Comparison of ENCODE assay signal across 8 mouse cellular contexts in the genomic region with DNA sequence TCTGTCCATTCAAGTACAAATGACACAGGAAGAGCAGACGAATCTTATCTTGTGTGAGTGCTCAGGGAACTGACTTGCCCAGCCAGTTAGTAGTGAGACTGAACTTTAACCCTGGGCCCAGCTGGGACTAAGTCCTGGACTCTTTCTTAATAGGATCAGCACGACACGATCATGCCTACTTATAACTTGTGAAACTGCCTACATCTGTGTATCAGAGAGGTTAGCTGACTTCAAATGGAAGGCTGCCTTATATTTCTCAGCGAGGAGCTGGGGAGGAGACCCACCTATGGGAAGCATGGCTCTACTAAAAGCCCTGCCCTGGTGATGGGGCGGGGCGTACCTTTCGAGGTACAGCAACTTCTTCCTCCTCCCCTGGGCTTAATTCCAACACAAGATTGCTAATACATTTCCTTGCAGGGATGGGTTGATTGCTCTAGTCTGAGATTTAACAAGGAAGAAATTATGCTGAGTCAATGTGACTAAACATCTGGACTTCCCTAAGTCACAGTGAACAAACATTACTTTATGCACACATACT. TPM values are rescaled to one million over a fixed set of nuclear protein-coding genes. Genes with fewer than 3 reads are reported as not detected.
DNase-seq lines count a peak whose midpoint lies in the region; ATAC-seq and TF ChIP-seq lines count a peak whose summit lies in the region.

No protein-coding gene starts in this region.

- 70% methylated on average over 7 of the region's 7 CpGs for WGBS in kidney, embryonic 14.5 days

- H3K9ac ChIP-seq in kidney, embryonic 14.5 days (ENCODE audit: low read depth, low read length), result no peak overlapping the region

- H3K27me3 ChIP-seq in kidney, embryonic 14.5 days (ENCODE audit: control insufficient read depth, insufficient read depth, low read length), result no peaks in the 10 kb centered on the region
- H3K27me3 ChIP-seq in myocyte (ENCODE audit: control insufficient read depth, insufficient read depth, insufficient read length), result no peaks in the 10 kb centered on the region

- no peak for ATAC-seq in kidney, embryonic 14.5 days (ENCODE audit: low FRiP score, low TSS enrichment)
- no peak for ATAC-seq in inflammation-experienced regulatory T-cells, adult 6 months

- no peak overlapping the region for H3K27ac ChIP-seq in kidney, embryonic 14.5 days (ENCODE audit: low read depth, low read length)

- no peak overlapping the region for H3K4me2 ChIP-seq in kidney, embryonic 14.5 days (replicated peaks; ENCODE audit: low read depth, low read length)
- peak overlapping the region; percentile 13 for H3K4me2 ChIP-seq in myocyte (ENCODE audit: low read depth)

- peaks cover 6% of the 10 kb centered on the region for H3K79me2 ChIP-seq in myocyte (ENCODE audit: control insufficient read depth, insufficient read depth)

- no peak overlapping the region for H3ac ChIP-seq in myocyte (ENCODE audit: control insufficient read depth, insufficient read length)

- 0 out of 2 replicates have a peak, but pooled peaks cover 3% of the 10 kb centered on the region for H3K4me1 ChIP-seq in kidney, embryonic 14.5 days (ENCODE audit: control insufficient read depth, insufficient read depth, low read length)

- DNase-seq in kidney, adult 18-20 months, result peak; percentile 65
- peak; percentile 84 for DNase-seq in adipocyte (ENCODE audit: low spot score)
- DNase-seq in kidney, postnatal 10 days, result peak; percentile 37
- DNase-seq in gastrocnemius, adult 8-10 months (ENCODE audit: low spot score in 2 of 2), result no peak
- no peak for DNase-seq in B cell, adult 2 months

- no peaks in the 10 kb centered on the region for H3K36me3 ChIP-seq in kidney, embryonic 14.5 days (ENCODE audit: control insufficient read depth, insufficient read depth, low read length)
- H3K36me3 ChIP-seq in myocyte (ENCODE audit: control insufficient read depth, insufficient read depth), result no peaks in the 10 kb centered on the region

- no peak overlapping the region for H3K4me3 ChIP-seq in kidney, embryonic 14.5 days (ENCODE audit: low read length)
- no peak overlapping the region for H3K4me3 ChIP-seq in myocyte

- no peak for TF ChIP-seq POLR2A in myocyte (IDR thresholded peaks at IDR 0.05; ENCODE audit: insufficient read length, low read depth)

- no peaks in the 10 kb centered on the region for H3K9me3 ChIP-seq in kidney, embryonic 14.5 days (ENCODE audit: control insufficient read depth, low read length)

TF ChIP-seq in myocyte, 11 proteins besides CTCF, POLR2A, EP300 and RAD21:
- TF ChIP-seq E2F4 (IDR thresholded peaks at IDR 0.05; ENCODE audit: insufficient read depth) (no peak), CEBPB (IDR thresholded peaks at IDR 0.05; ENCODE audit: insufficient read depth, poor library complexity, severe bottlenecking) (no peak), MAX (IDR thresholded peaks at IDR 0.05; ENCODE audit: low read depth) (no peak), MYOG (IDR thresholded peaks at IDR 0.05; ENCODE audit: control insufficient read depth in 1 of 3, insufficient read depth in 1 of 3, insufficient read length in 2 of 3, low read depth in 2 of 3) (no peak), TCF12 (IDR thresholded peaks at IDR 0.05; ENCODE audit: insufficient read depth, poor library complexity, severe bottlenecking) (no peak), REST (IDR thresholded peaks at IDR 0.05; ENCODE audit: insufficient read depth, insufficient read length) (no peak), TCF3 (IDR thresholded peaks at IDR 0.05; ENCODE audit: insufficient read length, low read depth) (no peak), USF1 (IDR thresholded peaks at IDR 0.05; ENCODE audit: low read depth) (no peak), SRF (IDR thresholded peaks at IDR 0.05; ENCODE audit: control insufficient read depth, insufficient read length, low read depth) (no peak), POLR2AphosphoS2 (IDR thresholded peaks at IDR 0.05; ENCODE audit: insufficient read length, low read depth) (no peak), MYOD1 (IDR thresholded peaks at IDR 0.05; ENCODE audit: control insufficient read depth in 1 of 3, insufficient read length in 2 of 3, low read depth in 2 of 3) (no peak)

RNA-seq across cellular contexts. Expression of a gene that starts 3.9 kb away (rescaled TPM):
- 53.6 and 64.7 TPM in 2 replicates for polyA plus RNA-seq in kidney, embryonic 14.5 days (2014; fragmentation: Nextera tagmentation; extraction: Ambion mirVana)
- polyA plus RNA-seq in myocyte (2012; fragmentation: generic; extraction: Trizol), result 162 TPM
- total RNA-seq in gastrocnemius, adult 8-10 months (2022), result 10 to 100 TPM; 12.3 to 18.6 (median 15.7) TPM
- 10 to 100 TPM; 37.7 to 56.0 (median 53.5) TPM for polyA plus RNA-seq in inflammation-experienced regulatory T-cells, adult 6 months (2017; shearing (Covaris generic))

RNA-seq across cellular contexts. Expression of a gene that starts 33.0 kb away (rescaled TPM):
- 42.2 and 55.3 TPM in 2 replicates for polyA plus RNA-seq in kidney, embryonic 14.5 days (2014; fragmentation: Nextera tagmentation; extraction: Ambion mirVana)
- 7.3 TPM for polyA plus RNA-seq in myocyte (2012; fragmentation: generic; extraction: Trizol)
- total RNA-seq in gastrocnemius, adult 8-10 months (2022), result 1 to 10 TPM; 5.2 to 8.7 (median 6.2) TPM
- polyA plus RNA-seq in inflammation-experienced regulatory T-cells, adult 6 months (2017; shearing (Covaris generic)), result 10 to 100 TPM in 1 of 3 experiments, 1 to 10 TPM in 2; 3.7 to 34.5 (median 6.7) TPM

RNA-seq across cellular contexts. Expression of a gene that starts 43.9 kb away (rescaled TPM):
- 0.41 TPM in 1 of 2 replicates, not detected in the other for polyA plus RNA-seq in kidney, embryonic 14.5 days (2014; fragmentation: Nextera tagmentation; extraction: Ambion mirVana)
- polyA plus RNA-seq in myocyte (2012; fragmentation: generic; extraction: Trizol), result not detected
- under 1 TPM in 2 of 4 experiments, not detected in 2; 0.53 to 0.61 TPM for total RNA-seq in gastrocnemius, adult 8-10 months (2022)
- polyA plus RNA-seq in inflammation-experienced regulatory T-cells, adult 6 months (2017; shearing (Covaris generic)), result under 1 TPM in 1 of 3 experiments, not detected in 2; 0.73 TPM

Comparison
In these comparisons a context has a peak if more than half of its experiments do, and no peak if none do; other contexts are left out.
1. DNase-seq: peak in kidney, adult 18-20 months (single experiment), adipocyte (single experiment) and kidney, postnatal 10 days (single experiment); none in gastrocnemius, adult 8-10 months (0 of 2) and B cell, adult 2 months (0 of 2).